Mouse (Mus musculus) lung, postnatal 0 days (tissue): ENCODE measurements at regions not wholly inside any gene's neighbourhood (a gene's known extent, or its start where the extent isn't known, plus 50 kb on each side); places are given as distances from the start of the nearest gene placed in this dataset.

ENCODE experiments used
- CTCF ChIP-seq: IDR thresholded peaks from 2 replicates; pipeline ENCODE4 v1.5.1; 2016; ENCODE audit warnings: antibody characterized with exemption, mild to moderate bottlenecking
- EP300 ChIP-seq: IDR thresholded peaks from 2 replicates; pipeline ENCODE4 v1.6.1; 2016; ENCODE audit warnings: antibody characterized with exemption, mild to moderate bottlenecking, control low read depth

- TF ChIP-seq CTCF, result no peak
- TF ChIP-seq EP300, result no peak
These were observed 368.3 kb upstream of the Arrdc3 start for GRCm38 (mm10) chr13:80514982-80515253.
